ENCODE assay signal across 22 mouse cellular contexts in genomic region chr10:123360492-123360891, GRCm38 (mm10).
DNase-seq lines count a peak whose midpoint lies in the region; ATAC-seq and TF ChIP-seq lines count a peak whose summit lies in the region.
"Had no signal": no experiment of that assay in that cellular context is flagged by ENCODE, and none has a peak within 500 bp of the region (broad histone marks: within the 10 kb centered on the region; RNA-seq: fewer than 3 reads in every experiment).

No protein-coding gene starts in this region.

- H3K27ac ChIP-seq in heart, embryonic 15.5 days = no peak overlapping the region
- no peak overlapping the region for H3K27ac ChIP-seq in lung, embryonic 14.5 days (ENCODE audit: low read depth)
- H3K27ac ChIP-seq: forebrain, embryonic 10.5 days; hindbrain, embryonic 13.5 days; layer of hippocampus, adult 2 months; liver, embryonic 14.5 days; stomach, embryonic 15.5 days had no signal

- no peaks in the 10 kb centered on the region for H3K36me3 ChIP-seq in heart, embryonic 15.5 days
- no peaks in the 10 kb centered on the region for H3K36me3 ChIP-seq in lung, embryonic 14.5 days (ENCODE audit: insufficient read depth)
- H3K36me3 ChIP-seq: forebrain, embryonic 10.5 days; hindbrain, embryonic 13.5 days; stomach, embryonic 15.5 days had no signal

- 44% methylated on average over 14 of the region's 14 CpGs for whole genome bisulfite sequencing in heart, embryonic 15.5 days
- WGBS in lung, embryonic 14.5 days = 70% methylated on average over 14 of the region's 14 CpGs

- TF ChIP-seq CTCF in lung, embryonic 14.5 days (IDR thresholded peaks at IDR 0.05; ENCODE audit: low read depth) = no peak

- no peak overlapping the region for H3K9ac ChIP-seq in heart, embryonic 15.5 days
- H3K9ac ChIP-seq in lung, embryonic 14.5 days = no peak overlapping the region
- H3K9ac ChIP-seq: forebrain, postnatal 0 days; liver, embryonic 14.5 days; stomach, embryonic 15.5 days had no signal

- peak overlapping the region; percentile 9; the same call in 1 of the 2 replicates for H3K4me2 ChIP-seq in heart, embryonic 15.5 days
- H3K4me2 ChIP-seq in lung, embryonic 14.5 days = no peak overlapping the region
- H3K4me2 ChIP-seq: hindbrain, embryonic 13.5 days; stomach, embryonic 15.5 days had no signal

- no peak for ATAC-seq in heart, embryonic 15.5 days (replicated peaks; ENCODE audit: insufficient number of reproducible peaks, insufficient read depth, low FRiP score, low read depth)
- ATAC-seq in lung, embryonic 14.5 days (ENCODE audit: insufficient read depth) = peak; percentile 35; the same call in 1 of the 2 replicates
- ATAC-seq: forebrain, postnatal 0 days; inflammation-experienced regulatory T-cells, adult 6 months had no signal

- peak; percentile 7 for DNase-seq in adrenal gland, postnatal 14 days
- no peak for DNase-seq in adrenal gland, postnatal 10 days
- DNase-seq in heart, postnatal 36 days = no peak
- DNase-seq in lung, embryonic 14.5 days = peak; percentile 40
- DNase-seq in lung, postnatal 14 days = no peak
- DNase-seq in forelimb bud, embryonic 11.5 days (ENCODE audit: low read depth, low spot score) = peak; percentile 7
- no peak for DNase-seq in thymus, adult 18-20 months
- DNase-seq: adrenal gland, adult 2 months; cerebellum, postnatal 10 days; forebrain, postnatal 0 days; kidney, adult 8-10 months; layer of hippocampus, postnatal 36 days; right cerebral cortex, postnatal 14 days; thymus, adult 2 months had no signal

- intact Hi-C loops in heart, postnatal 36 days (cut with DNase I) = no loop called here

- peaks cover 5% of the 10 kb centered on the region; the same call in 1 of the 2 replicates for H3K4me1 ChIP-seq in heart, embryonic 15.5 days (replicated peaks)
- no peaks in the 10 kb centered on the region for H3K4me1 ChIP-seq in lung, embryonic 14.5 days (ENCODE audit: insufficient read depth)
- H3K4me1 ChIP-seq: forebrain, embryonic 10.5 days; megakaryocyte, embryonic 14.5 days; stomach, embryonic 15.5 days had no signal

- H3K4me3 ChIP-seq in heart, embryonic 15.5 days = no peak overlapping the region
- no peak overlapping the region for H3K4me3 ChIP-seq in lung, embryonic 14.5 days (ENCODE audit: low read depth, low read length)
- H3K4me3 ChIP-seq: forebrain, embryonic 10.5 days; hindbrain, embryonic 13.5 days; layer of hippocampus, adult 2 months; megakaryocyte, embryonic 14.5 days; stomach, embryonic 15.5 days had no signal

- no peaks in the 10 kb centered on the region for H3K27me3 ChIP-seq in heart, embryonic 15.5 days
- no peaks in the 10 kb centered on the region for H3K27me3 ChIP-seq in lung, embryonic 14.5 days (ENCODE audit: insufficient read depth, low read length)
- H3K27me3 ChIP-seq: hindbrain, embryonic 13.5 days; megakaryocyte, embryonic 14.5 days; stomach, embryonic 15.5 days had no signal

- H3K9me3 ChIP-seq in heart, embryonic 15.5 days (replicated peaks) = no peaks in the 10 kb centered on the region
- no peaks in the 10 kb centered on the region for H3K9me3 ChIP-seq in lung, embryonic 14.5 days (ENCODE audit: low read depth, low read length)
- H3K9me3 ChIP-seq: forebrain, embryonic 10.5 days; hindbrain, embryonic 13.5 days; stomach, embryonic 15.5 days had no signal

Comparison
In these comparisons a context has a peak if more than half of its experiments do, and no peak if none do; other contexts are left out.
1. DNase-seq: peak in adrenal gland, postnatal 14 days (single experiment), lung, embryonic 14.5 days (single experiment) and forelimb bud, embryonic 11.5 days (single experiment); none in adrenal gland, postnatal 10 days (single experiment), heart, postnatal 36 days (0 of 2), lung, postnatal 14 days (single experiment) and thymus, adult 18-20 months (0 of 2).